Mouse (Mus musculus): ENCODE results near the gene Olfr1419. TPM values are rescaled to one million over a fixed set of nuclear protein-coding genes. Genes with fewer than 3 reads are reported as not detected.
A peak's percentile ranks its signal among the peaks of the same experiment; 100 is the strongest.

Gene Olfr1419
- polyA plus RNA-seq, 1 experiment from 2014 or later, result not detected

DNA sequence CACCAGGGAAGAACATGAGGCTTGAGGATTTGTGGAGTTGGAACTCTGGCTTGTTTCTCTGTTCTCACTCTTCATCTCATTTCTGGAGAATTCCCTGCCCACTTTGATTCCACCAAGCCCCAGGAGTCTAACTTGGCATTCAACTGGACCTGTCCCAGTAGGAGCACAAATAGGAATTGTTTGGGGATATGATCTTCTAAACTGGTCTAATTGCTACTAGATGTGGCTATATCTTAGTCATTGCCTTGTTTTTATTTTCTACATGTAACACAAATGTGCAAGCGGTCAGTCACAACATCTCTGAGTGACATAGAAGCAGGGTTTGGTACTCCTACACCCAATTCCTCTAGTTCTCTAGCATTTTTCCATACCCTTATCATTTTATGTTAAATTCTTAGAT, 13.9 kb downstream of the Olfr1419 start, which contains the start of gene Olfr1418:
Gene Olfr1418, minus strand, starts transcription at position 101 of the 400 bp plus-strand sequence.
- no peak within 1 kb of the TSS for H3K27ac ChIP-seq
- no peaks in the 10 kb centered on the region for H3K9me3 ChIP-seq (replicated peaks)
- no peak within 1 kb of the TSS for H3K4me2 ChIP-seq
- WGBS, result 85% methylated on average over 1 of the region's 1 CpGs
- H3K4me1 ChIP-seq (replicated peaks), result no peaks in the 10 kb centered on the region
- ATAC-seq (replicated peaks; ENCODE audit: insufficient number of reproducible peaks, insufficient read depth, low FRiP score, low read depth), result no peak
- no peak within 1 kb of the TSS for H3K9ac ChIP-seq
- no peaks in the 10 kb centered on the region for H3K36me3 ChIP-seq
- no peaks in the 10 kb centered on the region for H3K27me3 ChIP-seq
- no peak within 1 kb of the TSS for H3K4me3 ChIP-seq

DNA sequence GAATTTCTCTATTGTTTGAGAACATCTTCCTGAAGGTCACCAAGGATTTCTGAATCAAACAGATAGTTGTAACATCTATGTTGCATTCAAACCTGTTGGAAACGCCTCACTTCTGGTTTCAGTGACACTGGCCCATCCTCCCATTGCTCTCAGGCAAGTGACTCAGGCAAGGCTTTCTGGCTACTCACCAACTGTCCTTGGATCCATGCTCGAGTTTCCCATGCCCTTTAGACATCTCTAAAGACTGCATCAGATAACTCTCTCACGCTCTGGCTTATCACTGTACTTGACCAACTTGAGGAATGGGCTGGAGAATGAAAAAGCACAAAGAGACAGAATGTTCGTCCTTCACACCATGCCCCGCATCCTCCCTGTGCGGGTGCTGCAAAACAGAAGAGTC, 18.4 kb downstream of the Olfr1419 start:
- Histone ChIP-seq H3K27me3 (no peaks in the 10 kb centered on the region), H3K4me3 (no peak overlapping the region), H3K36me3 (no peaks in the 10 kb centered on the region), H3K4me2 (no peak overlapping the region), H3K27ac (no peak overlapping the region), H3K4me1 (replicated peaks) (no peaks in the 10 kb centered on the region), H3K9me3 (replicated peaks) (no peaks in the 10 kb centered on the region), H3K9ac (no peak overlapping the region)
- WGBS, result 58% methylated on average over 6 of the region's 6 CpGs
- no peak for ATAC-seq (replicated peaks; ENCODE audit: insufficient number of reproducible peaks, insufficient read depth, low FRiP score, low read depth)

DNA sequence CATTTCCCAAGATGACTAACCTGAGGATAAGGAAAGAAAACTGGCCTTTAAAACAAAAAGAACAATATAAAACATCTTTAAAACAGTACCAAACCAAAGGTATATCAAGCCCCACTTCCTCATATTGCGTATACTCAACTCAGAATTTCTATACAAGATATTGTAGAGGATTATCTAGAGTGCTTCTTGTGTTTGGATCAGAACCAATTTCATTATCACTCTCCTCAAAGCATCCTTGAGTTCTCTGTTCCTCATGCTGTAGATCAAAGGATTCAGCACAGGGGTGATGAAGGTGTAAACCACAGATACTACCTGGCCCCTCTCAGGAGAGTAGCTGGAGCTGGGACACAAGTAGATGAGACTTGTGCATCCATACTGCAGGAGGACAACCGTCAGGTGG, 20.1 kb downstream of the Olfr1419 start:
- no peak for ATAC-seq (replicated peaks; ENCODE audit: insufficient number of reproducible peaks, insufficient read depth, low FRiP score, low read depth)
- no peaks in the 10 kb centered on the region for H3K27me3 ChIP-seq
- H3K9ac ChIP-seq, result no peak overlapping the region
- no peaks in the 10 kb centered on the region for H3K9me3 ChIP-seq (replicated peaks)
- no peak overlapping the region for H3K4me3 ChIP-seq
- no peak overlapping the region for H3K27ac ChIP-seq
- WGBS, result 87% methylated on average over 2 of the region's 2 CpGs
- H3K4me2 ChIP-seq, result no peak overlapping the region
- H3K36me3 ChIP-seq, result no peaks in the 10 kb centered on the region
- no peaks in the 10 kb centered on the region for H3K4me1 ChIP-seq (replicated peaks)

DNA sequence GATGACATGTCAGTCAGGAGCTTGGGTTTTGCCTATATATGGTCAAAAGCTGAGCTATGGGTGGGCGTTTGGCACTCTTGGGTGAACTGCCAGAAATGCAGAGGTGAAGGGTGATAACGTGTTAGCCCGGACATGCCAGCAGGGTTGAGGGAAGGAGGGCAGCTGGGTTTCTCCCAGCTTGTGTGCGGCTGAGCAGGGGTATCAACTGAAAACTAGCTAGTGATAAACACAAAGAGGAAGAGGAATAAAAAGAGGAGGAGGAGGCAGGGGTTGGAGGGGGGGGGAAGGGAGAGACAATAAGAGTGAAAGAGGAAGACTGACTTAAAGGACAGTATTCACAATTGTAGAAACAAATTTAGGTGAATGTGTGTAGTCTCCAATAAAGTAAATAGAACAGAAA, 22.3 kb downstream of the Olfr1419 start:
- no peak for ATAC-seq (replicated peaks; ENCODE audit: insufficient number of reproducible peaks, insufficient read depth, low FRiP score, low read depth)
- Histone ChIP-seq H3K27ac (no peak overlapping the region), H3K36me3 (no peaks in the 10 kb centered on the region), H3K27me3 (no peaks in the 10 kb centered on the region), H3K4me3 (no peak overlapping the region), H3K9ac (no peak overlapping the region), H3K9me3 (replicated peaks) (no peaks in the 10 kb centered on the region), H3K4me1 (replicated peaks) (no peaks in the 10 kb centered on the region), H3K4me2 (no peak overlapping the region)
- 22% methylated on average over 4 of the region's 4 CpGs for WGBS

DNA sequence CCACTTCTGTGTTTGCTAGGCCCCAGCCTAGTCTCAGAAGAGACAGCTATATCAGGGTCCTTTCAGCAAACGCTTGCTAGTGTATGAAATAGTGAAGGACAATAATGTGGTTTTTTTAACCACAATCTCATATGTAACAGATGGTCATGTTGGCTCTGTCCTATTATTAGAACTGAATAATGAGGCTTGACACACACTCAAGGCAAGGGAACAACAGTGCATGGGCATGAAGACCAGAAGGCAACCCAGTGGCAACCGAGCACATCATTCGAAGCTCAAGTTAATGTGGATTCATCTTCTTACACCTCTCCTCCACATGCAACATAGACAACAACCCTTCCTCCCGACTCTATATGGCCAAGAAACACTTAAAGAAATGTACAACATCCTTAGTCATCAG, 28.6 kb downstream of the Olfr1419 start:
- Histone ChIP-seq H3K9me3 (replicated peaks) (no peaks in the 10 kb centered on the region), H3K36me3 (no peaks in the 10 kb centered on the region), H3K4me2 (no peak overlapping the region), H3K4me1 (replicated peaks) (no peaks in the 10 kb centered on the region), H3K9ac (no peak overlapping the region), H3K4me3 (no peak overlapping the region), H3K27me3 (no peaks in the 10 kb centered on the region), H3K27ac (no peak overlapping the region)
- WGBS, result 80% methylated on average over 4 of the region's 4 CpGs
- no peak for ATAC-seq (replicated peaks; ENCODE audit: insufficient number of reproducible peaks, insufficient read depth, low FRiP score, low read depth)

DNA sequence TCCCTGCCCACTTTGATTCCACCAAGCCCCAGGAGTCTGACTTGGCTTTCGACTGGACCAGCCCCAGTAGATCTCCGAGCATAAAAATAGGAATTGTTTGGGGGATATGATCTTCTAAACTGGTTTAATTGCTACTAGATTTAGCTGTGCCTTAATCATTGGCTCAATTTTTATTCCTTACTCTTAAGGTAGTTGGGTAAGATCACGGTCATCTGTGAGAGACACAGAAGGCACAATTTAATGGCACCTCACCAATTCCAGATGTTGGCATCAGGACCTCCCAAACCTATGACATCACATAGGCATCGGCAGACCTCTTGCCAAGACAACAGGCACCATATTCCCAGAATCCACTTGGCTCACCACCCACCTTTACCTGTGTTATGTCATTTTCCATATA, 35.8 kb downstream of the Olfr1419 start, which contains the start of gene Olfr1417:
Gene Olfr1417, minus strand, starts transcription at position 101 of the 400 bp plus-strand sequence.
- H3K4me1 ChIP-seq (replicated peaks), result no peaks in the 10 kb centered on the region
- H3K9me3 ChIP-seq (replicated peaks), result no peaks in the 10 kb centered on the region
- no peak within 1 kb of the TSS for H3K4me3 ChIP-seq
- no peak within 1 kb of the TSS for H3K4me2 ChIP-seq
- no peaks in the 10 kb centered on the region for H3K36me3 ChIP-seq
- no peak for ATAC-seq (replicated peaks; ENCODE audit: insufficient number of reproducible peaks, insufficient read depth, low FRiP score, low read depth)
- H3K27ac ChIP-seq, result no peak within 1 kb of the TSS
- 79% methylated on average over 4 of the region's 4 CpGs for WGBS
- H3K9ac ChIP-seq, result no peak within 1 kb of the TSS
- no peaks in the 10 kb centered on the region for H3K27me3 ChIP-seq

DNA sequence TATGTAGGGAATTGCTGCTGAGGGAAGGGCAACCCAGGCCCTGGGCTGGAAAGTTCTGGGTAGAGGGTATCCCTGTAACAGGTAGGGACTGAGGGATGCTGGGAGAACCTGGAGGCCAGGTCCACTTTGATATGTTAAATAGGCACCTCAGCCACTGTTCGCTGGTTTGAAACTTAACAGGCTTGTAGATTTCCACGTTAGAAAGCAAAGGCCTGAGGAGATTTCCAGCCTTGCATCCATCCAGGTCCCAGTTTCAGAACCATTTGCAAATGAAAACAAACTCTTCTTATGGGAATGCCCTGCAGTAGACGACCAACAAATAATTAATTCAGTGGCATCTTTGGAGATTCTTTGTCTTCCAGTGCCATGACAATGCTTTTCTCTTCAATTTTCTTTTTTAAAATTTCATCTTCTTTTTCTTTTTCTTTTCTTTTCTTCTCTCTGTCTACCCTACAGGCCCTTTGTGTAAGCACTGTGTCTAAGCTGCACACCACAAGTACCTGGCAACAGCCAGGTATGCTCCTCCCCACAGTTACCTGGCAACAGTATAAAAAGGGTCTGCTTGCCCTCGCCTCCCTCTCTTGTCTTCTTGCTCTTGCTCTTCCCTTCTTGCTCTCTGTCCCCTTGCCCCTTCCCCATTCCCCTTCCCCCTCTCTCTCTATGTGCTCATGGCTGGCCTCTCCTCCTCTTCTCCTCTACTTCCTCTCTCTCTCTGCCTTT, 51.4 kb downstream of the Olfr1419 start:
- H3K4me1 ChIP-seq (replicated peaks), result peaks cover 7% of the 10 kb centered on the region
- H3K9ac ChIP-seq, result no peak overlapping the region
- no peaks in the 10 kb centered on the region for H3K36me3 ChIP-seq
- no peaks in the 10 kb centered on the region for H3K27me3 ChIP-seq
- no peak overlapping the region for H3K27ac ChIP-seq
- WGBS, result 41% methylated on average over 4 of the region's 4 CpGs
- no peaks in the 10 kb centered on the region for H3K9me3 ChIP-seq (replicated peaks)
- no peak for ATAC-seq (replicated peaks; ENCODE audit: insufficient number of reproducible peaks, insufficient read depth, low FRiP score, low read depth)
- no peak overlapping the region for H3K4me2 ChIP-seq
- H3K4me3 ChIP-seq, result no peak overlapping the region

DNA sequence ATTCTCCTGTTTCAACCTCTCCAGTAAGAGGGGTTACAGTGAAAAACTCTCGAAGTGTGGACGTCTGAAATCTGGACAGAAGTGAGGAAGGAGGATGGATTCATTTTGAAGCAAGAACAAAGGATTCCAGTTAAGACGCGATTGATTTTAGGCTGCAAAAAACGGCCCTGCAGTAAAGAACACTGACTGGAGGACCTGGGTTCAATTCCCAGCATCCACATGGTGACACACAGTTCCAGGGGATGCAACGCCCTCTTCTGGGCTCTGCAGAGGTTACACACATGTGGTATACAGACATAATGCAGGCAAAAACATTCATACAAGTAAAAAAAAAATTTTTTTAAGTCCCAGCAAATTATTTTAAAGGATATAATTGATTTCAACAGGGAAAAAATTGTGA, 54.7 kb downstream of the Olfr1419 start:
- ATAC-seq (replicated peaks; ENCODE audit: insufficient number of reproducible peaks, insufficient read depth, low FRiP score, low read depth), result no peak
- peak overlapping the region; percentile 99 for H3K4me2 ChIP-seq
- H3K27me3 ChIP-seq, result 0 out of 2 replicates have a peak, but pooled peaks cover under 1% of the 10 kb centered on the region
- H3K27ac ChIP-seq, result no peak overlapping the region
- H3K9ac ChIP-seq, result peak overlapping the region; percentile 16; the same call in 1 of the 2 replicates
- no peaks in the 10 kb centered on the region for H3K36me3 ChIP-seq
- peak overlapping the region; percentile 78 for H3K4me3 ChIP-seq
- peaks cover 13% of the 10 kb centered on the region for H3K4me1 ChIP-seq (replicated peaks)
- 41% methylated on average over 6 of the region's 6 CpGs for WGBS
- H3K9me3 ChIP-seq (replicated peaks), result no peaks in the 10 kb centered on the region

DNA sequence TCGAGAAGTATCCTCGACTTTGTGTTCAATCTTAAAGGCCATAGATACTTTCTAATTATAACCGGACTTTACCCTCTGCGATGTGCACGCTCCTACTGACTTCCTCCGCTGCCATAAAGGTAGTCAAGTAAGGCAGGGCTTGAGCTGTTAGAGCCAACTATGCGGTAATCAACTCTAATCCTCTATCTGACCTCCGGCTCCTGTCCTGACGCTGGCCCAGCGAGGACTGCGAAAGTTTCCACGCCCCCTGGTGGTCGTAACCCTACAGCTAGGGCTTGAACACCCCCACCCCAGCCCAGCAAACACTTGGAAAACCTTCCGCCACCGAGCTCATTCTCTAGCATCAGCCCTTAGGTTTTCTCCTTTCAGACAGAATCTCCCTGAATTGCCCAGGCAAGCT, 55.1 kb downstream of the Olfr1419 start:
- Histone ChIP-seq H3K9me3 (replicated peaks) (no peaks in the 10 kb centered on the region), H3K4me2 (peak overlapping the region; percentile 99), H3K36me3 (no peaks in the 10 kb centered on the region), H3K4me3 (peak overlapping the region; percentile 78), H3K4me1 (replicated peaks) (peaks cover 13% of the 10 kb centered on the region), H3K27ac (no peak overlapping the region), H3K9ac (peak overlapping the region; percentile 16; the same call in 1 of the 2 replicates), H3K27me3 (0 out of 2 replicates have a peak, but pooled peaks cover 3% of the 10 kb centered on the region)
- WGBS, result 2% methylated on average over 15 of the region's 15 CpGs
- ATAC-seq (replicated peaks; ENCODE audit: insufficient number of reproducible peaks, insufficient read depth, low FRiP score, low read depth), result peak; percentile 76

DNA sequence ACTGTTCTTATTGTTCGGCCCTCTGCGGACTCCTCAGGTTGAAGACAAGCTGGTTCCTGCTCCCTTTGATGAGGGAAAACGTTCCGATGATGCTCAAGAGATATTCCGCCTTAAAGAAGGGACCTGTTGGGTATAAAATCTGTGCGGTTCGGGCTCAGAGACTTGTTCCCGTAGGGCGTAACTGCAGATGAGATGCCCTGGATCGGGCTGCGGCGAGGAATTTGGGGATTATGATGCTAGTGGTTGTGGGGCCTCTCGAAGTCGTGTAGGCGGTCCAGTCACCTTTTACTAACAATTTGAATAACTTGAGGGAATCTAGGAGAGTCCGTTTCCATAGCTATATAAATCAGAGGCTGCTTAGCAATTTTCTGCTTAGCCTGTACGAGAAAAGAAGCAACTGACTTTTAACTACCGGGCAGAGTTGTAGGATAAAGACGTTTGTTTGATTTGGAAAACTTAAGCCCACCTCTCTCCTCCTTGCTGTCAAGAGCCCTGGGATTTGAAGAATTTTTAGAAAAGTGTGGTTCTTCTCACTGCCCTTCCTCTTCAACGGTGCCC, 55.7 kb downstream of the Olfr1419 start, which contains the start of gene Stx3:
Gene Stx3, minus strand, starts transcription at position 261 of the 558 bp plus-strand sequence.
- Histone ChIP-seq H3K4me1 (replicated peaks) (peaks cover 13% of the 10 kb centered on the region), H3K9me3 (replicated peaks) (no peaks in the 10 kb centered on the region), H3K4me3 (peak within 1 kb of the TSS; percentile 78), H3K36me3 (no peaks in the 10 kb centered on the region), H3K27me3 (0 out of 2 replicates have a peak, but pooled peaks cover 3% of the 10 kb centered on the region), H3K9ac (peak within 1 kb of the TSS; percentile 74), H3K27ac (0 out of 2 replicates have a peak within 1 kb of the TSS, but pooled peaks have one; percentile 1), H3K4me2 (peak within 1 kb of the TSS; percentile 99)
- no peak for ATAC-seq (replicated peaks; ENCODE audit: insufficient number of reproducible peaks, insufficient read depth, low FRiP score, low read depth)
- under 1% methylated on average over 20 of the region's 20 CpGs for WGBS
